Mouse (Mus musculus): ENCODE results near the gene Gm28042. TPM values are rescaled to one million over a fixed set of nuclear protein-coding genes. Genes with fewer than 3 reads are reported as not detected.
A peak's percentile ranks its signal among the peaks of the same experiment; 100 is the strongest.

Gm28042 gene
- polyA plus RNA-seq, 1 experiment, result 3.1 TPM

- DNase-seq (ENCODE audit: low read depth, low spot score), result no peak
Measured at GRCm38 (mm10) chr2:120054771-120055552, 27.7 kb downstream of the Gm28042 start.

DNA sequence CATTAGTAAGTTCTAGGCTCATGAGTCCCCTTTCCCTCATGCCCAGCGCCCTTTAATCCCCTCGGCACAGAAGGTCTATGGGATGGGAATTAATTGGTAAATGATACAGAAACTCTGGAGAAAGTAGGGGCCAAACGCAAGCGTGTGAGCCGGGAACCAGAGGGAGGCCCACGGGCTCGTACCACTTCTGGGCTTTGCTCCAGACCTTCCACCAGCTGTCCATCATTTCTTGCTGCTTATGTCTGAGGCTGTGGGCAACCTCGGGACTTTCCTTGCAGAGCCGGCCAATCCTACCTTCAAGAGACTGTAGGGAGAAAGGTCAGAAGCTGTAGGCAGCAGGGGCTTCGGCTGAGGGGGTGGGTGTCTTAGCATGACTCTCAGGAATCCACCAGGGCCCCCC lies 28.6 kb downstream of the Gm28042 start:
- 84% methylated on average over 10 of the region's 10 CpGs for WGBS

More at GRCm38 (mm10) chr2:120054771-120055552, 27.7 kb downstream of the Gm28042 start:
- WGBS, result 87% methylated on average over 12 of the region's 12 CpGs

GRCm38 (mm10) chr2:120058818-120059217 lies 31.5 kb downstream of the Gm28042 start:
- 68% methylated on average over 4 of the region's 4 CpGs for WGBS
- DNase-seq (ENCODE audit: low read depth, low spot score), result no peak

More for the DNA sequence above, 28.6 kb downstream of the Gm28042 start:
- DNase-seq (ENCODE audit: low read depth, low spot score), result no peak

- DNase-seq (ENCODE audit: low read depth, low spot score), result no peak
- 93% methylated on average over 3 of the region's 3 CpGs for WGBS
Measured at GRCm38 (mm10) chr2:120059466-120059865, 32.2 kb downstream of the Gm28042 start.

DNA sequence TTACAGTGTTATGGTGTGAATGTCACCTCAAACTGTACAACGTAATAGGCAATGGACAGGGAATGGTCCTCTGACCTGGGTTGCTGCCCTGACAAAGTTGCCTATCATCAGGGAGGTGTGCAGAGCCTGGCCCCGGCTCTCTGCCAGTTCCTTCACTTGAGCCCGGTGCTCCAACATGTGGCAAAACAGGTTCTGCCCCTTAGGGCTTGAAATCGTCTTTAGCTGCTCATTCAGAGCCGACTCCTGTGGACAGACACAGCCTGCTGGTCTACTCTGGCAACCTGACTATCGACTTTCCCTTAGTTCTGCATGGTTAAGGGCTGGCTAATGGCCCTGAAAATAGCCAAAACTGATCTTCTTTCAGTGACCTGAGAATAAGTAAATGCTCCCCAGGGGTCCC lies 32.9 kb downstream of the Gm28042 start:
- WGBS, result 34% methylated on average over 6 of the region's 6 CpGs
- no peak for DNase-seq (ENCODE audit: low read depth, low spot score)

GRCm38 (mm10) chr2:120060651-120061050 lies 33.4 kb downstream of the Gm28042 start:
- 81% methylated on average over 9 of the region's 9 CpGs for WGBS
- DNase-seq (ENCODE audit: low read depth, low spot score), result no peak

DNA sequence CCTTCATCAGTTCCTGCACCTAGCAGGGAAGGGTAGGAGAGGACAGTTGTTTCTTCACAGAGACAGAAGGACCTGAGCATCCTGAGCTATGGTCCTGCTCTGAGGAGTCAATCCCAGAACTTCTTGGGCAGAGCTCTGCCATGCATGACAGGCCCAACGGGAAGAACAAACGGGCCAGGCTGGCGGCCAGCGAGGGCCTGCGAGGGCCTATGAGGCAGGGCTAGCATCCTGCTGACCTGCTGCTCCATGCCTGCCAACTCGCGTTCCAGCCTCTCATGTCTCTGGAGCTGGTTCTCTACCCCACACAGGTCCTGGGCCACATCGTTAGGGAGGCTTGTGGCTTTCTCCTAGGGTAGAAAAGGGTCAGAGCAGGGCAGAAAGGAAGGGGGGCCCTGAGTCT lies 35.0 kb downstream of the Gm28042 start:
- 88% methylated on average over 8 of the region's 8 CpGs for WGBS
- no peak for DNase-seq (ENCODE audit: low read depth, low spot score)

- DNase-seq (ENCODE audit: low read depth, low spot score), result no peak
- 70% methylated on average over 6 of the region's 6 CpGs for whole genome bisulfite sequencing
Measured at GRCm38 (mm10) chr2:120064639-120065038, 37.3 kb downstream of the Gm28042 start.

GRCm38 (mm10) chr2:120065243-120065642 lies 38.0 kb downstream of the Gm28042 start:
- WGBS, result 92% methylated on average over 10 of the region's 10 CpGs
- DNase-seq (ENCODE audit: low read depth, low spot score), result no peak

GRCm38 (mm10) chr2:120066224-120066623 lies 38.9 kb downstream of the Gm28042 start:
- no peak for DNase-seq (ENCODE audit: low read depth, low spot score)
- WGBS, result 37% methylated on average over 3 of the region's 3 CpGs

- WGBS, result 56% methylated on average over 16 of the region's 16 CpGs
- DNase-seq (ENCODE audit: low read depth, low spot score), result no peak
Measured at GRCm38 (mm10) chr2:120068555-120069465, 41.5 kb downstream of the Gm28042 start.

DNA sequence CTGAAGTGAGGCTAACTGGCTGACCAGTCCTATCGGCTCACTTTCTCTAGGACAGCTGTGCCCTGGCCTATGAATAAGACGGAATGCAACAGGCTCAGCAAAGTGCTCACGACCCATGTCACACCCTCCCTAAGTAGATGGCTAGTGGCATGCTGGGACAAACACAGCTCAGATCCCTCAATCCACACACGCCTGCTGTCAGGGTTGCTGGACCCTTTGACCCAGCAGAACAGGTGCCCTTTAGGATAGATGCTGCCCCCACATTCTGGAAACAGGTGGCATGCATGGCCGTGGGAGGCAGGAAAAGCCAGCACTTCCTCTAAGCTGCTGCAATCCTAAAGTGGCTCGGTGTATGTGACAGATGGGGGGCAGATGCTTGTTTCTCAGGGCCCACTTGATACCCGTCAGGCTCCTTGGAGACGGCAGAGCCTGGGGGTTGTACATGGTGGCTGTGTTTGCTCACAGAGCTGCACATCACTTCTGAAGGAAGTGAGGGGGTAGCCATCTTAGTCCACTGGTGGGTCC lies 42.2 kb downstream of the Gm28042 start:
- DNase-seq (ENCODE audit: low read depth, low spot score), result no peak
- WGBS, result 72% methylated on average over 8 of the region's 8 CpGs

DNA sequence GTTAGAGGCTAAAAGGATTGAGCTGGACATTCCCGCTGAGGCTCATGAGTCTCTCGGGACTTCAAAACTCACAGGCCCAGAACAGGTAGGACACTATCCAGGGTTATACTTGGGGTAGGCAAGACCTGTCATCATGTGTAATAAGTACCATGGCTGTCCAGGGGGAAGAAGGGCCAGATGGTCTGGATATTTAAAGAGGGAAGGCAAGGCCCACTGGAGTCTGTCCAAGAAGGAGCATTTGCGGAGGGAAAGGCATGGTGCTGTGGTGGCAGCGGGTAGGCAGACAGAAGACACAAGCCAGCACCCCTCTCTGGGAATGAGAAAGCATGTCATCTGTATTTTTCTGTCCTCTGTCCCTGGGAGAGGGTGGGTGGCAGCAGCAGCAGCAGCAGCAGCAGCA lies 46.8 kb downstream of the Gm28042 start:
- 92% methylated on average over 4 of the region's 4 CpGs for WGBS
- DNase-seq (ENCODE audit: low read depth, low spot score), result no peak

DNA sequence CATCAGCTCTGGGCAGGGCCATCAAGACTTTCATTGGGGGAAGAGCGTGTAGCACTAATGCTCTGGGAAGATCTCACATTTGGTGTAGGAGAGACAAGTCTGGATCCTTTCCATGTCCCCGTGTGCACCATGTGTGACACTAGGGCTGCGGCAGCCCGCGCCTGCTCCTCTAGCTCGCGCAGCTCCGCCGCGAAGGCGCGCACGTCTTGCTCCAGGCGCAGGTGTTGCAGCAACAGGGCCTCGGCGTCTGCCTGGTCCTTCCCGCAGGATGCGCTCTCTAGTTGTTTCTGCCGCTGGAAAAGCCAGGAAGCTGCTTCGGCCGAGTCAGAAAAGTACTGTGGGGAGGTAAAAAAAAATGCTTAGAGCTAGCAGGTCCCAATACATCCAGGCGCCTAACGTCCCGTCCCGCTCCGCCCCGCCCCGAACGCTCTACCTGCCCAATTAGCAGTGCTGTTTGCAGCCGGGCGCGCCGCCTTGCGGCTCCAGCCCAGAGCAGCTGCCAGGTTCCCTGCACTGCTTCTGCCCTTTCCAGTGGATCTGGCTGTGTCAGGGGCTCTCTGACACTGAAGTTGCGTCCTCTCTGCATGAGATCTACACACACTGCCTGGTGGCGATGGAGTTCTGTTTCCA lies 48.9 kb downstream of the Gm28042 start:
- 3% methylated on average over 36 of the region's 36 CpGs for WGBS
- no peak for DNase-seq (ENCODE audit: low read depth, low spot score)

GRCm38 (mm10) chr2:120082416-120082815 lies 55.1 kb downstream of the Gm28042 start:
- DNase-seq (ENCODE audit: low read depth, low spot score), result no peak
- WGBS, result 80% methylated on average over 2 of the region's 2 CpGs

- WGBS, result 24% methylated on average over 14 of the region's 14 CpGs
- peak; percentile 53 for DNase-seq (ENCODE audit: low read depth, low spot score)
Measured at GRCm38 (mm10) chr2:120084593-120085361, 57.5 kb downstream of the Gm28042 start.

DNA sequence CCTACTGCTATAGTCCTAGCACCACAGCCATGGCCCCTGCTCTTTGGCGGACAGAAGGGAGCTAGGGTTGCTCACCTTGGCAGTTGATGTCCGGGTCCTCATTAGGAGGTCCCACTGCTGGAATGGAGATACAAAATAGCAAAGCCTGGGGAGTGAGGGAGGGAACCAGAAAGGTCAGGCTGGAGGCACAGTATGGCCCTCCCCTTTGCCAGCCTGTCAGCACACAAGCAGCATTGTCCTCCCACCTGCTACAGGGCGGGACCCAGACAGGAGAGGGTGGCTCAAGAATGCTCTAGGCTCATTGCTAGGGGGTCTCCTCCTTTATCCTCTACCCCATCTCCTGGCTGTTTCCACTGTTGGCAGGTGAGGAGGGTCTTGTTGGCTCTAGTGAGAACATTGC lies 58.7 kb downstream of the Gm28042 start:
- no peak for DNase-seq (ENCODE audit: low read depth, low spot score)

DNA sequence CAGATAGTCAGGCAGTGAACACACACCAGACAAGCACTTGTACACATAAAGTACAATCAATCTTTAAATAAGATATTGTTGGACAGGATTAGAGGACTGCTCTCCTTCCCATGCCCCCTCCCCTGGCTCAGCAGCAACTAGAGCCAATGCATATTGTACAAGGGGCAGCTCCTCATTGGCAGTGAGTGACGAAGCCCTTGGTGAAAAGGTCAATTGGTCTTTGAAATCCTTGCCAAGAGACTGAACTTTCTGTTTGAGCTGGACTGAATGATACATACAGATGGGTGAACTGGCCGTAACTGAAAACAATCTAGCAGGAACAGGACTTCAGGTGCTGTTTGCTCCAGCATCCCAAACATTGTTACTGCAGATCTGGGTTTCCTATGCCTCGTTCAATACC lies 60.1 kb downstream of the Gm28042 start:
- no peak for DNase-seq (ENCODE audit: low read depth, low spot score)
- 73% methylated on average over 3 of the region's 3 CpGs for WGBS

More for the DNA sequence above, 58.7 kb downstream of the Gm28042 start:
- WGBS, result 88% methylated on average over 3 of the region's 3 CpGs

- no peak for DNase-seq (ENCODE audit: low read depth, low spot score)
- 93% methylated on average over 2 of the region's 2 CpGs for WGBS
Measured at GRCm38 (mm10) chr2:120087897-120088296, 60.6 kb downstream of the Gm28042 start.

Data from large intestine, adult 2 months (tissue).